Mouse (Mus musculus) gastrocnemius, postnatal 4 days (tissue): ENCODE measurements at regions not wholly inside any gene's neighbourhood (a gene's known extent, or its start where the extent isn't known, plus 50 kb on each side); places are given as distances from the start of the nearest gene placed in this dataset.

Source experiments
- DNase-seq, 2 experiments: peaks; one replicate each; pipeline ENCODE4 v3.0.0; 2021 to 2022; ENCODE audit warnings: low spot score in 2 of 2, mixed read lengths in 2 of 2

- DNase-seq: no peak
Measured at GRCm38 (mm10) chr19:21104462-21104936, 150.5 kb upstream of the Tmc1 start.

- no peak for DNase-seq
Measured at GRCm38 (mm10) chr19:21077771-21078548, 124.0 kb upstream of the Tmc1 start.

- DNase-seq: no peak
Measured at GRCm38 (mm10) chr19:21068381-21068780, 114.4 kb upstream of the Tmc1 start.

- DNase-seq: no peak
Measured at GRCm38 (mm10) chr19:21066432-21067113, 112.6 kb upstream of the Tmc1 start.

GRCm38 (mm10) chr19:21064902-21065301 is 110.9 kb upstream of the Tmc1 start:
- DNase-seq: no peak

GRCm38 (mm10) chr19:21053597-21054544 is 99.9 kb upstream of the Tmc1 start:
- DNase-seq: no peak

GRCm38 (mm10) chr19:21052771-21053170 is 98.8 kb upstream of the Tmc1 start:
- no peak for DNase-seq

- DNase-seq: no peak
Measured at GRCm38 (mm10) chr19:21051872-21052271, 97.9 kb upstream of the Tmc1 start.

GRCm38 (mm10) chr19:21050994-21051721 is 97.2 kb upstream of the Tmc1 start:
- DNase-seq: no peak

GRCm38 (mm10) chr19:21049301-21049700 is 95.3 kb upstream of the Tmc1 start:
- DNase-seq: no peak

GRCm38 (mm10) chr19:21045565-21045964 is 91.6 kb upstream of the Tmc1 start:
- no peak for DNase-seq

- no peak for DNase-seq
Measured at GRCm38 (mm10) chr19:21043958-21044357, 90.0 kb upstream of the Tmc1 start.

GRCm38 (mm10) chr19:21042536-21042935 is 88.5 kb upstream of the Tmc1 start:
- no peak for DNase-seq

GRCm38 (mm10) chr19:21037448-21038077 is 83.6 kb upstream of the Tmc1 start:
- no peak for DNase-seq

- DNase-seq: peak in 1 of 2 experiments; percentile 33
Measured at GRCm38 (mm10) chr19:21036507-21037425, 82.8 kb upstream of the Tmc1 start.

- no peak for DNase-seq
Measured at GRCm38 (mm10) chr19:21035505-21035904, 81.5 kb upstream of the Tmc1 start.

GRCm38 (mm10) chr19:21033991-21034390 is 80.0 kb upstream of the Tmc1 start:
- no peak for DNase-seq

- DNase-seq: no peak
Measured at GRCm38 (mm10) chr19:21032558-21032957, 78.6 kb upstream of the Tmc1 start.

- DNase-seq: no peak
Measured at GRCm38 (mm10) chr19:21031768-21032308, 77.8 kb upstream of the Tmc1 start.
